Mouse (Mus musculus) megakaryocyte, embryonic 14.5 days (primary cell): ENCODE results near the gene Rb1.

Experiments used
- FLI1 ChIP-seq: IDR thresholded peaks from 2 replicates; pipeline ENCODE4 v1.6.1; 2012; ENCODE audit warnings: low read length, inconsistent platforms, mixed read lengths
- GATA1 ChIP-seq: IDR thresholded peaks from 3 replicates; pipeline ENCODE4 v1.6.1; 2012; ENCODE audit warnings: mixed read lengths, low read length, inconsistent platforms, borderline replicate concordance

DNA sequence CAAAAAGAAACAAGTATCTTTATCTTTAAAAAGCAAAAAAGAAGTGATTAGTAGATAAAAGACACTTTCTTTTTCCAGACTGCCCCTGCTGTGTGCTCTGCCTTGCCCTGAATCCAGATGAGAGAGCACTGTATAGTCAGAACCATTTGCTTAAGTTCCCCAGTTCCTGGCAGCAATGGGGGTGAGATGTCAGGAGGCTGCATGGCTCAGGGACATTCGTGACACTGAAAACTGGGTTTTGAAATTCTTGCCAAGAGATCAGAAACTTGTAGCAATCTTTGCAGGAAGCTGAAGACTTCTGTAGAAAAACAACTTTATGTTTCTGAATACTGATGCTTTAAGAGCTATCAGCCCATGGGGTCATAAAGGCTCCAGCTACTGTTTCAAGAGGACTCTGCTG, 24.4 kb upstream of the Rb1 start:
- no peak for TF ChIP-seq GATA1
- no peak for TF ChIP-seq FLI1
